ENCODE assay signal across 8 mouse cellular contexts in the genomic region with DNA sequence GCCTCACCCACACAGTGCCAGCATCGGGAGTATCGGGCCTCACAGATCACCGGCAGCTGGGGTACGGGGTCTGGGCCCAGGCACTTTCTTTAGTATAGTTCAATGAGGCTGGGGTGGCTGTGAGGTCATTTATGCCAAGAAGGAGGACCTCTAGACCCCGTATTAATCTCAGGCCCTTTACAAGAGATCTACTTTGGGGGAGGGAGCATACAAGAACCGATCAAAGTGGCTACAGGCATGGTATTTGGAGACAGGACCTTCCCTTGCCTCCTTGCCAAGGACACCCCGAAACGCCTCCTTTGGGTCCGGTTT. TPM values are rescaled to one million over a fixed set of nuclear protein-coding genes. Genes with fewer than 3 reads are reported as not detected.
DNase-seq lines count a peak whose midpoint lies in the region; ATAC-seq and TF ChIP-seq lines count a peak whose summit lies in the region.

No protein-coding gene starts in this region.

- H3K36me3 ChIP-seq in heart, adult 2 months (ENCODE audit: control insufficient read depth, insufficient read depth, low read length) = no peaks in the 10 kb centered on the region
- no peaks in the 10 kb centered on the region for H3K36me3 ChIP-seq in testis, adult 2 months (ENCODE audit: control insufficient read depth, insufficient read depth, low read length)
- no peaks in the 10 kb centered on the region for H3K36me3 ChIP-seq in limb, embryonic 15.5 days
- H3K36me3 ChIP-seq in stomach, embryonic 16.5 days (ENCODE audit: control insufficient read depth, insufficient read depth, low read length) = no peaks in the 10 kb centered on the region

- peak overlapping the region; percentile 100 for H3K27ac ChIP-seq in heart, adult 2 months
- peak overlapping the region; percentile 82 for H3K27ac ChIP-seq in testis, adult 2 months (ENCODE audit: control insufficient read depth, insufficient read depth, low read depth, low read length)
- H3K27ac ChIP-seq in limb, embryonic 15.5 days = peak overlapping the region; percentile 100
- peak overlapping the region; percentile 100 for H3K27ac ChIP-seq in stomach, embryonic 16.5 days (ENCODE audit: low read length)

- H3K4me2 ChIP-seq in limb, embryonic 15.5 days = peak overlapping the region; percentile 75
- peak overlapping the region; percentile 91 for H3K4me2 ChIP-seq in stomach, embryonic 16.5 days (ENCODE audit: low read depth, low read length)

- H3K79me2 ChIP-seq in heart, adult 2 months (replicated peaks; ENCODE audit: control insufficient read depth, insufficient read depth, low read length) = no peaks in the 10 kb centered on the region

- intact Hi-C loops in heart, adult 2 months (cut with DNase I) = loop anchor here (5.0 kb wide), 1 partner anchor 55 kb away; no protein-coding TSS in a partner anchor
- intact Hi-C loops in heart, postnatal 36 days (cut with DNase I) = loop anchor here (2.0 to 5.0 kb wide), 2 partner anchors 19 to 110 kb away; no protein-coding TSS in a partner anchor

- no peak for ATAC-seq in limb, embryonic 15.5 days (ENCODE audit: insufficient number of reproducible peaks, low FRiP score, low TSS enrichment, low read depth)
- ATAC-seq in stomach, embryonic 16.5 days (ENCODE audit: insufficient read depth, low FRiP score) = no peak

- H3K27me3 ChIP-seq in heart, adult 2 months (ENCODE audit: control insufficient read depth, insufficient read depth, low read length) = no peaks in the 10 kb centered on the region
- no peaks in the 10 kb centered on the region for H3K27me3 ChIP-seq in testis, adult 2 months (ENCODE audit: control insufficient read depth, insufficient read depth, low read length)
- H3K27me3 ChIP-seq in limb, embryonic 15.5 days = no peaks in the 10 kb centered on the region
- H3K27me3 ChIP-seq in stomach, embryonic 16.5 days (ENCODE audit: control insufficient read depth, insufficient read depth, low read length) = no peaks in the 10 kb centered on the region

- no peak for DNase-seq in heart, adult 2 months
- DNase-seq in heart, postnatal 36 days = no peak
- no peak for DNase-seq in testis, postnatal 14 days (ENCODE audit: low spot score)
- DNase-seq in c-Kit-positive CD71-positive TER-119-positive erythroid progenitor cells, embryonic 14.5 days (ENCODE audit: low spot score) = no peak
- DNase-seq in retina, embryonic 14.5 days (ENCODE audit: low spot score) = no peak

- H3K4me1 ChIP-seq in heart, adult 2 months (ENCODE audit: control insufficient read depth, insufficient read depth, low read length) = no peaks in the 10 kb centered on the region; the same call in 1 of the 2 replicates
- peaks cover 17% of the 10 kb centered on the region for H3K4me1 ChIP-seq in testis, adult 2 months (ENCODE audit: control insufficient read depth, insufficient read depth, low read length)
- H3K4me1 ChIP-seq in limb, embryonic 15.5 days = peaks cover 42% of the 10 kb centered on the region
- H3K4me1 ChIP-seq in stomach, embryonic 16.5 days (ENCODE audit: control insufficient read depth, insufficient read depth, low read length) = peaks cover 28% of the 10 kb centered on the region

- peak overlapping the region; percentile 76 for H3K4me3 ChIP-seq in heart, adult 2 months
- H3K4me3 ChIP-seq in testis, adult 2 months (ENCODE audit: control insufficient read depth, low read depth, low read length) = peak overlapping the region; percentile 69
- H3K4me3 ChIP-seq in limb, embryonic 15.5 days = peak overlapping the region; percentile 67
- H3K4me3 ChIP-seq in stomach, embryonic 16.5 days (replicated peaks; ENCODE audit: low read length) = peak overlapping the region; percentile 88

- TF ChIP-seq CTCF in heart, adult 2 months (IDR thresholded peaks at IDR 0.05) = no peak
- no peak for TF ChIP-seq CTCF in testis, adult 2 months (IDR thresholded peaks at IDR 0.05; ENCODE audit: control insufficient read depth, insufficient read depth, insufficient replicate concordance, low read depth, low read length)

- no peak for TF ChIP-seq POLR2A in heart, adult 2 months (IDR thresholded peaks at IDR 0.05; ENCODE audit: insufficient read depth, low read depth, low read length)
- no peak for TF ChIP-seq POLR2A in testis, adult 2 months (IDR thresholded peaks at IDR 0.05; ENCODE audit: control insufficient read depth, low read depth, low read length)

- H3K9me3 ChIP-seq in limb, embryonic 15.5 days = no peaks in the 10 kb centered on the region
- H3K9me3 ChIP-seq in stomach, embryonic 16.5 days (replicated peaks; ENCODE audit: control insufficient read depth, low read length) = no peaks in the 10 kb centered on the region

- no peak for TF ChIP-seq EP300 in heart, adult 2 months (IDR thresholded peaks at IDR 0.05; ENCODE audit: insufficient read depth, low read depth, low read length)

- peak overlapping the region; percentile 68 for H3K9ac ChIP-seq in heart, adult 2 months (ENCODE audit: low read depth, low read length)
- H3K9ac ChIP-seq in limb, embryonic 15.5 days = peak overlapping the region; percentile 82
- H3K9ac ChIP-seq in stomach, embryonic 16.5 days (ENCODE audit: low read length) = peak overlapping the region; percentile 98

- WGBS in heart, adult 2 months = 2% methylated on average over 9 of the region's 9 CpGs
- WGBS in limb, embryonic 15.5 days = under 1% methylated on average over 9 of the region's 9 CpGs
- WGBS in stomach, embryonic 16.5 days = under 1% methylated on average over 9 of the region's 9 CpGs

RNA-seq across cellular contexts. Expression of a gene that starts 4.5 kb away (rescaled TPM):
- total RNA-seq in heart, adult 2 months (2021) = 10 to 100 TPM; 49.7 to 60.3 TPM
- 15.1 and 18.5 TPM in 2 replicates for polyA plus RNA-seq in heart, adult 2 months (2012; rRNA removed)
- total RNA-seq in heart, postnatal 36 days (2021) = 10 to 100 TPM; 55.4 to 62.3 TPM
- 35.9 and 39.9 TPM in 2 replicates for polyA plus RNA-seq in testis, adult 2 months (2012; rRNA removed)
- 25.1 and 32.0 TPM in 2 replicates for polyA plus RNA-seq in limb, embryonic 15.5 days (2015; fragmentation: Nextera tagmentation; extraction: Ambion mirVana)
- 15.3 and 16.9 TPM in 2 replicates for polyA plus RNA-seq in stomach, embryonic 16.5 days (2015; fragmentation: Nextera tagmentation; extraction: Ambion mirVana)
